Mouse (Mus musculus): Measurements from ENCODE around the gene Ccnd3.

DNA sequence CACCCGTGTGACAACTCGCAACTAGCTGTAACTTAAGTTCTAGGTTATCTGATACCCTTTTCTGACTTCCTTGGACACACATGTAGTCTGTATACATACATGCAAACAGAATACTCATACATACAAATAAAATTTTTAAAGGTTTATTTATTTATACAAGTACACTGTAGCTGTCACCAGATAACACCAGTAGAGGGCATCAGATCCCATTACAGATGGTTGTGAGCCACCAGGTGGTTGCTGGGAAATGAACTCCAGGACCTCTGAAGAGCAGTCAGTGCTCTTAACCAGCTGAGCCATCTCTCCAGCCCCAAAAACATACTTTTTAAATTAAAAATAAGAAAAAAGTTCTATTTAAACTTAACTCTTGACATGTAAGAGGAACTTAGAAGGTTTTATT, 138.1 kb downstream of the Ccnd3 start:
- TF ChIP-seq POLR2A (IDR thresholded peaks at IDR 0.05; ENCODE audit: borderline replicate concordance, control insufficient read depth, low read depth, low read length) (no peak), CTCF (IDR thresholded peaks at IDR 0.05; ENCODE audit: control insufficient read depth, insufficient read depth, low read length) (no peak)

Measured in bone marrow, adult 2 months (tissue).